Mouse (Mus musculus): ENCODE results near the gene Fxyd2. TPM values are rescaled to one million over a fixed set of nuclear protein-coding genes. Genes with fewer than 3 reads are reported as not detected.

Fxyd2 gene
- polyA plus RNA-seq, 1 experiment: 23.9 TPM

- peaks cover 14% of the 10 kb centered on the region for H3K27me3 ChIP-seq (ENCODE audit: control insufficient read depth, insufficient read depth, low read length)
- no peaks in the 10 kb centered on the region for H3K36me3 ChIP-seq (ENCODE audit: control insufficient read depth, insufficient read depth, low read length)
- H3K4me1 ChIP-seq (ENCODE audit: control insufficient read depth, insufficient read depth, insufficient read length): no peaks in the 10 kb centered on the region
- TF ChIP-seq CTCF (IDR thresholded peaks at IDR 0.05; ENCODE audit: extremely low read depth, insufficient read depth, insufficient read length, insufficient replicate concordance) (no peak), POLR2A (IDR thresholded peaks at IDR 0.05; ENCODE audit: low read depth, low read length) (no peak)
- no peak for DNase-seq (ENCODE audit: low read depth in 1 of 2, low spot score in 2 of 2)
- H3K27ac ChIP-seq (ENCODE audit: insufficient read depth, low read length): no peak overlapping the region
- H3K4me3 ChIP-seq (ENCODE audit: extremely low read depth, insufficient read depth, insufficient read length): no peak overlapping the region
- WGBS: 14% methylated on average over 14 of the region's 17 CpGs
Measured at GRCm38 (mm10) chr9:45430698-45430959, 31.2 kb downstream of the Fxyd2 start.

GRCm38 (mm10) chr9:45431150-45431549, 31.7 kb downstream of the Fxyd2 start:
- no peak overlapping the region for H3K27ac ChIP-seq (ENCODE audit: insufficient read depth, low read length)
- TF ChIP-seq CTCF (IDR thresholded peaks at IDR 0.05; ENCODE audit: extremely low read depth, insufficient read depth, insufficient read length, insufficient replicate concordance) (no peak), POLR2A (IDR thresholded peaks at IDR 0.05; ENCODE audit: low read depth, low read length) (no peak)
- H3K27me3 ChIP-seq (ENCODE audit: control insufficient read depth, insufficient read depth, low read length): peaks cover 14% of the 10 kb centered on the region
- no peak overlapping the region for H3K4me3 ChIP-seq (ENCODE audit: extremely low read depth, insufficient read depth, insufficient read length)
- WGBS: 11% methylated on average over 26 of the region's 26 CpGs
- no peak for DNase-seq (ENCODE audit: low read depth in 1 of 2, low spot score in 2 of 2)
- no peaks in the 10 kb centered on the region for H3K4me1 ChIP-seq (ENCODE audit: control insufficient read depth, insufficient read depth, insufficient read length)
- no peaks in the 10 kb centered on the region for H3K36me3 ChIP-seq (ENCODE audit: control insufficient read depth, insufficient read depth, low read length)

GRCm38 (mm10) chr9:45432639-45433038, 33.2 kb downstream of the Fxyd2 start:
- no peak overlapping the region for H3K27ac ChIP-seq (ENCODE audit: insufficient read depth, low read length)
- TF ChIP-seq POLR2A (IDR thresholded peaks at IDR 0.05; ENCODE audit: low read depth, low read length): no peak
- TF ChIP-seq CTCF (IDR thresholded peaks at IDR 0.05; ENCODE audit: extremely low read depth, insufficient read depth, insufficient read length, insufficient replicate concordance): no peak
- H3K4me1 ChIP-seq (ENCODE audit: control insufficient read depth, insufficient read depth, insufficient read length): no peaks in the 10 kb centered on the region
- no peaks in the 10 kb centered on the region for H3K36me3 ChIP-seq (ENCODE audit: control insufficient read depth, insufficient read depth, low read length)
- H3K4me3 ChIP-seq (ENCODE audit: extremely low read depth, insufficient read depth, insufficient read length): no peak overlapping the region
- H3K27me3 ChIP-seq (ENCODE audit: control insufficient read depth, insufficient read depth, low read length): peaks cover 14% of the 10 kb centered on the region
- WGBS: 83% methylated on average over 12 of the region's 12 CpGs
- no peak for DNase-seq (ENCODE audit: low read depth in 1 of 2, low spot score in 2 of 2)

- H3K36me3 ChIP-seq (ENCODE audit: control insufficient read depth, insufficient read depth, low read length): no peaks in the 10 kb centered on the region
- WGBS: 88% methylated on average over 9 of the region's 9 CpGs
- H3K27me3 ChIP-seq (ENCODE audit: control insufficient read depth, insufficient read depth, low read length): peaks cover 14% of the 10 kb centered on the region
- DNase-seq (ENCODE audit: low read depth in 1 of 2, low spot score in 2 of 2): no peak
- TF ChIP-seq POLR2A (IDR thresholded peaks at IDR 0.05; ENCODE audit: low read depth, low read length): no peak
- no peak for TF ChIP-seq CTCF (IDR thresholded peaks at IDR 0.05; ENCODE audit: extremely low read depth, insufficient read depth, insufficient read length, insufficient replicate concordance)
- H3K27ac ChIP-seq (ENCODE audit: insufficient read depth, low read length): no peak overlapping the region
- H3K4me3 ChIP-seq (ENCODE audit: extremely low read depth, insufficient read depth, insufficient read length): no peak overlapping the region
- H3K4me1 ChIP-seq (ENCODE audit: control insufficient read depth, insufficient read depth, insufficient read length): no peaks in the 10 kb centered on the region
Measured at GRCm38 (mm10) chr9:45433119-45433518, 33.6 kb downstream of the Fxyd2 start.

GRCm38 (mm10) chr9:45434171-45434570, 34.7 kb downstream of the Fxyd2 start:
- Histone ChIP-seq H3K27ac (ENCODE audit: insufficient read depth, low read length) (no peak overlapping the region), H3K4me1 (ENCODE audit: control insufficient read depth, insufficient read depth, insufficient read length) (no peaks in the 10 kb centered on the region), H3K4me3 (ENCODE audit: extremely low read depth, insufficient read depth, insufficient read length) (no peak overlapping the region), H3K27me3 (ENCODE audit: control insufficient read depth, insufficient read depth, low read length) (peaks cover 14% of the 10 kb centered on the region), H3K36me3 (ENCODE audit: control insufficient read depth, insufficient read depth, low read length) (no peaks in the 10 kb centered on the region)
- DNase-seq (ENCODE audit: low read depth in 1 of 2, low spot score in 2 of 2): no peak
- 82% methylated on average over 2 of the region's 2 CpGs for WGBS
- TF ChIP-seq POLR2A (IDR thresholded peaks at IDR 0.05; ENCODE audit: low read depth, low read length) (no peak), CTCF (IDR thresholded peaks at IDR 0.05; ENCODE audit: extremely low read depth, insufficient read depth, insufficient read length, insufficient replicate concordance) (no peak)

GRCm38 (mm10) chr9:45439025-45439424, 39.6 kb downstream of the Fxyd2 start:
- no peak for DNase-seq (ENCODE audit: low read depth in 1 of 2, low spot score in 2 of 2)
- WGBS: 85% methylated on average over 4 of the region's 4 CpGs
- Histone ChIP-seq H3K27me3 (ENCODE audit: control insufficient read depth, insufficient read depth, low read length) (no peaks in the 10 kb centered on the region), H3K4me1 (ENCODE audit: control insufficient read depth, insufficient read depth, insufficient read length) (no peaks in the 10 kb centered on the region), H3K27ac (ENCODE audit: insufficient read depth, low read length) (no peak overlapping the region), H3K4me3 (ENCODE audit: extremely low read depth, insufficient read depth, insufficient read length) (no peak overlapping the region), H3K36me3 (ENCODE audit: control insufficient read depth, insufficient read depth, low read length) (no peaks in the 10 kb centered on the region)
- no peak for TF ChIP-seq CTCF (IDR thresholded peaks at IDR 0.05; ENCODE audit: extremely low read depth, insufficient read depth, insufficient read length, insufficient replicate concordance)
- TF ChIP-seq POLR2A (IDR thresholded peaks at IDR 0.05; ENCODE audit: low read depth, low read length): no peak

GRCm38 (mm10) chr9:45440083-45440784, 40.8 kb downstream of the Fxyd2 start:
- 70% methylated on average over 16 of the region's 16 CpGs for WGBS
- DNase-seq (ENCODE audit: low read depth in 1 of 2, low spot score in 2 of 2): no peak
- H3K4me3 ChIP-seq (ENCODE audit: extremely low read depth, insufficient read depth, insufficient read length): no peak overlapping the region
- no peaks in the 10 kb centered on the region for H3K27me3 ChIP-seq (ENCODE audit: control insufficient read depth, insufficient read depth, low read length)
- H3K27ac ChIP-seq (ENCODE audit: insufficient read depth, low read length): no peak overlapping the region
- H3K4me1 ChIP-seq (ENCODE audit: control insufficient read depth, insufficient read depth, insufficient read length): no peaks in the 10 kb centered on the region
- TF ChIP-seq CTCF (IDR thresholded peaks at IDR 0.05; ENCODE audit: extremely low read depth, insufficient read depth, insufficient read length, insufficient replicate concordance) (no peak), POLR2A (IDR thresholded peaks at IDR 0.05; ENCODE audit: low read depth, low read length) (no peak)
- H3K36me3 ChIP-seq (ENCODE audit: control insufficient read depth, insufficient read depth, low read length): no peaks in the 10 kb centered on the region

Measured in spleen, adult 2 months (tissue).